In the genomic region with DNA sequence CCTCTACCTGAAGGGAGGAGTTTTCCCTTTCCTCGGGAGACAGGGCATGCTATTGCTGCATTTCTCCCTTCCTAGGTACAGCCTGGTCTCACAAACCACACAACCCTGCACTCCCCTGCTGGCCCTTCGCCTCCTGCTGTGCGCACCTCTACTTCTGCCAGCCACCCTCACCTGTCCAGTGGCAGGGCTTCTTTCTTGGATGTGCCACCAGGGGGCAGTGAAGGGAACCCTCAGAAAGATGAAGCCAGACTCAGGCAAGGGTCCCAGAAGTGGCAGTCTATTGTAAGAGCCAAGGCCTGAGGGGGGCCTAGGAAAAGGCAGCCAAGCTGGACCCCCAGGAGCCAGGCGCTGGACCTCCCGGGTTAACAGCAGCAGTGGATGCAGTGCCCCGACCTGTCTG, we compare ENCODE assay signal across 8 mouse cellular contexts. TPM values are rescaled to one million over a fixed set of nuclear protein-coding genes. Genes with fewer than 3 reads are reported as not detected.
DNase-seq lines count a peak whose midpoint lies in the region; ATAC-seq and TF ChIP-seq lines count a peak whose summit lies in the region.

No protein-coding gene starts in this region.

- no peak for TF ChIP-seq POLR2A in olfactory bulb, adult 2 months (IDR thresholded peaks at IDR 0.05; ENCODE audit: insufficient read depth, low read depth, low read length)

- no peak overlapping the region for H3K27ac ChIP-seq in kidney, embryonic 15.5 days
- no peak overlapping the region for H3K27ac ChIP-seq in liver, postnatal 0 days (ENCODE audit: low read depth)
- no peak overlapping the region for H3K27ac ChIP-seq in olfactory bulb, adult 2 months (ENCODE audit: insufficient read depth, low read depth, low read length)

- peaks cover 75% of the 10 kb centered on the region for H3K4me1 ChIP-seq in kidney, embryonic 15.5 days
- H3K4me1 ChIP-seq in liver, postnatal 0 days (ENCODE audit: insufficient read depth) = peaks cover 36% of the 10 kb centered on the region
- H3K4me1 ChIP-seq in olfactory bulb, adult 2 months (ENCODE audit: control insufficient read depth, insufficient read depth, low read length) = peaks cover 76% of the 10 kb centered on the region

- ATAC-seq in kidney, embryonic 15.5 days (replicated peaks; ENCODE audit: low FRiP score) = no peak
- no peak for ATAC-seq in liver, postnatal 0 days

- peak; percentile 79 for DNase-seq in kidney, adult 11 months
- DNase-seq in MN1 (ENCODE audit: low spot score) = peak; percentile 55
- peak; percentile 79 to 88 for DNase-seq in cerebellum, postnatal 25 days
- DNase-seq in gastrocnemius, postnatal 25 days = peak; percentile 43
- DNase-seq in liver, postnatal 0 days = peak; percentile 75
- DNase-seq in urinary bladder, postnatal 14 days (ENCODE audit: low spot score) = peak; percentile 82

- H3K9me3 ChIP-seq in kidney, embryonic 15.5 days (replicated peaks) = no peaks in the 10 kb centered on the region
- H3K9me3 ChIP-seq in liver, postnatal 0 days (ENCODE audit: low read length) = no peaks in the 10 kb centered on the region

- WGBS in kidney, embryonic 15.5 days = 31% methylated on average over 6 of the region's 6 CpGs
- WGBS in liver, postnatal 0 days (ENCODE audit: insufficient replicate concordance) = 51% methylated on average over 6 of the region's 6 CpGs
- 32% methylated on average over 6 of the region's 6 CpGs for WGBS in olfactory bulb, adult 2 months

- no peaks in the 10 kb centered on the region for H3K27me3 ChIP-seq in kidney, embryonic 15.5 days
- no peaks in the 10 kb centered on the region for H3K27me3 ChIP-seq in liver, postnatal 0 days (ENCODE audit: insufficient read depth, low read length)

- no peak overlapping the region for H3K4me2 ChIP-seq in kidney, embryonic 15.5 days
- H3K4me2 ChIP-seq in liver, postnatal 0 days (ENCODE audit: low read depth, low read length) = no peak overlapping the region

- no peaks in the 10 kb centered on the region for H3K36me3 ChIP-seq in kidney, embryonic 15.5 days
- no peaks in the 10 kb centered on the region for H3K36me3 ChIP-seq in liver, postnatal 0 days (replicated peaks; ENCODE audit: insufficient read depth, low read length)

- H3K4me3 ChIP-seq in kidney, embryonic 15.5 days (replicated peaks) = no peak overlapping the region
- H3K4me3 ChIP-seq in liver, postnatal 0 days (ENCODE audit: low read depth, low read length) = no peak overlapping the region
- no peak overlapping the region for H3K4me3 ChIP-seq in olfactory bulb, adult 2 months (ENCODE audit: insufficient read depth, low read depth, low read length)

- TF ChIP-seq EP300 in liver, postnatal 0 days (IDR thresholded peaks at IDR 0.05; ENCODE audit: low read depth) = no peak

- TF ChIP-seq CTCF in liver, postnatal 0 days (IDR thresholded peaks at IDR 0.05; ENCODE audit: low read depth) = peak; percentile 83
- peak; percentile 74 for TF ChIP-seq CTCF in olfactory bulb, adult 2 months (IDR thresholded peaks at IDR 0.05; ENCODE audit: insufficient read depth, low read depth, low read length)

- no peak overlapping the region for H3K9ac ChIP-seq in kidney, embryonic 15.5 days
- no peak overlapping the region for H3K9ac ChIP-seq in liver, postnatal 0 days (replicated peaks)

RNA-seq across cellular contexts. Expression of gene Baiap2, which starts 7.1 kb away (rescaled TPM):
- 20.8 and 22.3 TPM in 2 replicates for polyA plus RNA-seq in kidney, embryonic 15.5 days (2015; fragmentation: Nextera tagmentation; extraction: Ambion mirVana)
- 1 to 10 TPM; 2.2 to 3.4 TPM for total RNA-seq in gastrocnemius, postnatal 25 days (2021)
- polyA plus RNA-seq in liver, postnatal 0 days (2015; fragmentation: Nextera tagmentation; extraction: Ambion mirVana) = 20.8 and 21.3 TPM in 2 replicates
- not detected in 2 replicates for polyA plus RNA-seq in olfactory bulb, adult 2 months (2012; ENCODE audit: insufficient read depth, insufficient read length, low replicate concordance, missing spikeins)

RNA-seq across cellular contexts. Expression of gene Chmp6, which starts 22.2 kb away (rescaled TPM):
- 94.1 and 101 TPM in 2 replicates for polyA plus RNA-seq in kidney, embryonic 15.5 days (2015; fragmentation: Nextera tagmentation; extraction: Ambion mirVana)
- 10 to 100 TPM; 25.6 to 28.2 TPM for total RNA-seq in gastrocnemius, postnatal 25 days (2021)
- 28.0 and 30.5 TPM in 2 replicates for polyA plus RNA-seq in liver, postnatal 0 days (2015; fragmentation: Nextera tagmentation; extraction: Ambion mirVana)
- not detected in 2 replicates for polyA plus RNA-seq in olfactory bulb, adult 2 months (2012; ENCODE audit: insufficient read depth, insufficient read length, low replicate concordance, missing spikeins)

Comparison
In these comparisons a context has a peak if more than half of its experiments do, and no peak if none do; other contexts are left out.
1. RNA of gene Chmp6, which starts 22.2 kb away (polyA plus RNA-seq): 94.1 to 101 TPM in kidney, embryonic 15.5 days and 28.0 to 30.5 TPM in liver, postnatal 0 days; not detected in olfactory bulb, adult 2 months; every median in the first group is over 10 times any median in the second.
2. Peak in every context shown above with its lines, with median percentiles within 50 percentile points of each other: DNase-seq.